Mouse (Mus musculus): ENCODE results near the gene Pkd2. TPM values are rescaled to one million over a fixed set of nuclear protein-coding genes. Genes with fewer than 3 reads are reported as not detected.

Pkd2 gene
- polyA plus RNA-seq, 1 experiment from 2014 or later: 21.8 TPM

DNA sequence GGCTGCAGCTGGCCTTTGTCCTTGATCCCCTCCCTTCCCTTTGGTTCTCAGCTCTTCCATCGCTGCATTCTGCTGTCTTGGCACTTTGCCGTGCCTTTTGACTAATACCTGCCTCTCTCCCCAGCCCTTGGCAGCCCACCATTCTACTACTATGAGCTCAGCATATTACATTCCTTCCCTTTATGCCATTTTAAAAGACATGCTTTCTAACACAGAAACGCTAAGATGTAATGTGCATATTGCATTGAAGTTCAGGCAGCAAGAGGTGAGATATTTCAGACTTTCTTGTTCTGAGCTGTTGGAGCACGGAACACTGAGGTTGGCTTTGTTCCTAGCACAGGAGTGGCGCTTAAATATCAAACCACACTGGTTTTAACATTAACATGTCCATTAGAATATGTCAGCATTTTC is 11.7 kb downstream of the Pkd2 start:
- Histone ChIP-seq H3K27ac (no peak overlapping the region), H3K4me2 (replicated peaks) (no peak overlapping the region), H3K9ac (no peak overlapping the region), H3K27me3 (no peaks in the 10 kb centered on the region), H3K36me3 (peaks cover 47% of the 10 kb centered on the region), H3K9me3 (replicated peaks) (no peaks in the 10 kb centered on the region), H3K4me1 (no peaks in the 10 kb centered on the region), H3K4me3 (no peak overlapping the region)
- WGBS: 95% methylated on average over 5 of the region's 5 CpGs
- ATAC-seq (ENCODE audit: low FRiP score): no peak

DNA sequence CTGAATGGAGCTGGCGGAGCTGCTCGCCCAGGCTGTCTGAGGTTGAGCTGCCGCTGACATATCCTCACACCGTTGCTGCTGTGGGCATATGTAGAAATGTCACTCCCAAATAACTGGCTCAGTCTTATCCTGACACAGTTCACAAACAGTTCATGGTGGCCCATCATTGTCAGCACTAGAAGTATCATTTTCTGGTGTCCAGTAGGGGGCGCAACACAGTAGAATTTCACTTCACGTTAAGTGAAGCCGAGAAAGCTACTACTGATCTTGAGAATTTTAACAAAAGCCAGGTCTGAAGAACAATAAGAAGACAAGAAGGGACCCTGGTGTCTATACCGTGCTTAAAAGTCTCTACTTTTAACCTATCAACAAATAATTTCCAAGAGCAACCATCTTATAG is 13.1 kb downstream of the Pkd2 start:
- Histone ChIP-seq H3K4me1 (no peaks in the 10 kb centered on the region), H3K4me2 (replicated peaks) (no peak overlapping the region), H3K4me3 (no peak overlapping the region), H3K27me3 (no peaks in the 10 kb centered on the region), H3K9ac (no peak overlapping the region), H3K9me3 (replicated peaks) (no peaks in the 10 kb centered on the region), H3K36me3 (peaks cover 44% of the 10 kb centered on the region), H3K27ac (no peak overlapping the region)
- no peak for ATAC-seq (ENCODE audit: low FRiP score)
- WGBS: 94% methylated on average over 8 of the region's 8 CpGs

DNA sequence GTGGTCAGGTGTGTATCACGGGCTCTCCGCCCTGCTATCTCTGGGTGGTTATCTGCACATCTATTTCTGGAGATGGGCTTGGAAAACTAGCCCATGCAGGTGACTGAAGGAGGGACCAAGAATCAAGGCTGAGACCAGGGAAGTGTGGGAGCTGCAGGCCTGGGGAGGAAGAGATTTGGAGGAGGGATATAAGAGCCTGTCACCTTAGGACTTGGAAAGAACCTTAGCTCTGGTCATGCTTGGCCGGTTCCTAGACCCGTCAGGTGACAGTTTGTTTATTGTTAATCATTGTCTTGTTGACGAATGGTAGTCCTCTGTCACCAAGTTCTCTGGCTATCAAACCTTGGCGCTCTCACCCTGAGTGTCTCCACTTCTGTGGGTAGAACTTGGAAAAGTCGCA is 21.1 kb downstream of the Pkd2 start:
- no peaks in the 10 kb centered on the region for H3K9me3 ChIP-seq (replicated peaks)
- no peaks in the 10 kb centered on the region for H3K4me1 ChIP-seq
- no peak overlapping the region for H3K9ac ChIP-seq
- 90% methylated on average over 7 of the region's 7 CpGs for WGBS
- no peak overlapping the region for H3K4me3 ChIP-seq
- no peak for ATAC-seq (ENCODE audit: low FRiP score)
- no peak overlapping the region for H3K27ac ChIP-seq
- peaks cover 65% of the 10 kb centered on the region for H3K36me3 ChIP-seq
- H3K4me2 ChIP-seq (replicated peaks): no peak overlapping the region
- no peaks in the 10 kb centered on the region for H3K27me3 ChIP-seq

DNA sequence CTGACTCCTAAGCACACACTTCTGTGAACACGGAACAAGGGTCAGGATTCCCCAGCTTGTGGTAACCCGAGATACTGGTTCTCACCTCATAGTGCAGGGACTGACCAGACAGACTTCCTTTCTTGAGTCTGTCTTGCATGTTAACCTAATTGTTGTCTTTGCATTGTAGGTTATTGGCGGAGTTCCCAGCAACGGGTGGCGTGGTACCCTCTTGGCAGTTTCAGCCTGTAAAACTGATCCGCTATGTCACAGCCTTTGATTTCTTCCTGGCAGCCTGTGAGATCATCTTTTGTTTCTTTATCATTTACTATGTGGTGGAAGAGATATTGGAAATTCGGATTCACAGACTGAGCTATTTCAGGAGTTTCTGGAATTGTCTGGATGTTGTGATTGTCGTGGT is 23.6 kb downstream of the Pkd2 start:
- no peak overlapping the region for H3K27ac ChIP-seq
- ATAC-seq (ENCODE audit: low FRiP score): no peak
- 81% methylated on average over 8 of the region's 8 CpGs for WGBS
- no peaks in the 10 kb centered on the region for H3K9me3 ChIP-seq (replicated peaks)
- no peak overlapping the region for H3K9ac ChIP-seq
- H3K36me3 ChIP-seq: peaks cover 72% of the 10 kb centered on the region
- no peaks in the 10 kb centered on the region for H3K4me1 ChIP-seq
- no peak overlapping the region for H3K4me3 ChIP-seq
- H3K27me3 ChIP-seq: no peaks in the 10 kb centered on the region
- H3K4me2 ChIP-seq (replicated peaks): no peak overlapping the region

DNA sequence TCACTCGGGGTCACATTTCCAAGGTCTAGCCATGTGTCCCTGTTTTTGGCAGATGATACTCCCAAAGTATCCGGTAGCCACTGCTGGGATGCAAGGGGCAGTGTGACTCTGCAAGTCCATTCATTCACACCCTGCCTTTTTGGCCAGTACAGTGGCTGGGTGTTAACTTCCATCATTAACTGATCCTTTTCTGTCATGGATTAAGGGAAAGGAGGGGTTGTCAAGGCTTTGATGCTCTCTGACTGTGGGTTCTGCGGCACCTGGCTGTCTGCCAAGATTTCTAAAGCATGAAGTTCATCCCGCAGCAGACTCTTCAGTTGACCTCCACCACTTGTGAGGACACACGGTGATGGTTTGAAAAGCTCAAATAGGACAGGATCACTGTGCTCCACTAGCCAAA is 32.3 kb downstream of the Pkd2 start:
- Histone ChIP-seq H3K4me1 (no peaks in the 10 kb centered on the region), H3K9me3 (replicated peaks) (no peaks in the 10 kb centered on the region), H3K4me3 (no peak overlapping the region), H3K4me2 (replicated peaks) (no peak overlapping the region), H3K27me3 (no peaks in the 10 kb centered on the region), H3K27ac (no peak overlapping the region), H3K36me3 (peaks cover 68% of the 10 kb centered on the region), H3K9ac (no peak overlapping the region)
- no peak for ATAC-seq (ENCODE audit: low FRiP score)
- 81% methylated on average over 5 of the region's 5 CpGs for WGBS

DNA sequence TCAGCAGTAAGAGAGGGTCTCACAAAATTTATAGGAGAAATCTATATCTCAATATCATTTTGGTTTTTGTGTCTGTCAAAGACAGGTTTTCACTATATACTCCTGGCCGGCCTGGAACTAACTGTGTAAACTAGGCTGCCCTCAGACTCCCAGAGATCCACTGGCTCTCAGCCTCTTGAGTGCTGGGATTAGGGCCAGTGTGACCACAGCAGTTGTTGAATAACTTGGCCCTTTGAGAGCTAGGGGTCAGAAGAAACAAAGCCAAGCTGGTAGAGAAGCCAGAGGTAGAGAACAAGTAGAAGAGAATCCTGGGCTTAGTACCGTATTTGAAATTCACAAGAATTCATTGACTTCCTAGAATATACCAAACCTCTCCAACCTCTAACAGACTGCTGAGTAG is 45.6 kb downstream of the Pkd2 start:
- H3K27ac ChIP-seq: no peak overlapping the region
- peaks cover 9% of the 10 kb centered on the region for H3K4me1 ChIP-seq
- no peaks in the 10 kb centered on the region for H3K9me3 ChIP-seq (replicated peaks)
- WGBS: 95% methylated on average over 2 of the region's 2 CpGs
- no peak for ATAC-seq (ENCODE audit: low FRiP score)
- no peak overlapping the region for H3K4me3 ChIP-seq
- no peaks in the 10 kb centered on the region for H3K27me3 ChIP-seq
- H3K36me3 ChIP-seq: peaks cover 30% of the 10 kb centered on the region
- H3K9ac ChIP-seq: no peak overlapping the region
- H3K4me2 ChIP-seq (replicated peaks): no peak overlapping the region

DNA sequence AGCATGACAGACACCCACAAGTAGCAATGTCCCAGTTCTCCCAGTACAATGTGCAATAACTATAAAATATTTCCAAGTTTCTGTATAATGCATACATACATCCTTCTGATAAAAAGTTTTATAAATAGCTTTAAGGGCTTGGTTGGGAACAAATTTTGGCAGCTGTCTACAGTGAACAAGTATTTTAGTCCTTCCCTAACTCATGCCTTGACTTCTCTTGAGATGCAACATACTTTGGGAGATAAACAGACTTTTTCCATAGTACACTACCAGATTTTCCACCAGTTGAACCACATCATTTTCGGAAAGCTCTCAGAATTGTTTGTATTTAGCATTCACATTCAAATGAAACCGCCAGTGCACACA is 48.6 kb downstream of the Pkd2 start:
- 0 out of 2 replicates have a peak overlapping the region, but pooled peaks have one; percentile 52 for H3K27ac ChIP-seq
- no peaks in the 10 kb centered on the region for H3K27me3 ChIP-seq
- WGBS: 0% methylated on average over 2 of the region's 2 CpGs
- peak overlapping the region; percentile 91; the same call in 1 of the 2 replicates for H3K9ac ChIP-seq
- peaks cover 9% of the 10 kb centered on the region for H3K4me1 ChIP-seq
- H3K9me3 ChIP-seq (replicated peaks): 0 out of 2 replicates have a peak, but pooled peaks cover 5% of the 10 kb centered on the region
- H3K36me3 ChIP-seq: peaks cover 16% of the 10 kb centered on the region
- H3K4me3 ChIP-seq: peak overlapping the region; percentile 89
- peak; percentile 13; the same call in 1 of the 2 replicates for ATAC-seq (ENCODE audit: low FRiP score)
- peak overlapping the region; percentile 59 for H3K4me2 ChIP-seq (replicated peaks)

DNA sequence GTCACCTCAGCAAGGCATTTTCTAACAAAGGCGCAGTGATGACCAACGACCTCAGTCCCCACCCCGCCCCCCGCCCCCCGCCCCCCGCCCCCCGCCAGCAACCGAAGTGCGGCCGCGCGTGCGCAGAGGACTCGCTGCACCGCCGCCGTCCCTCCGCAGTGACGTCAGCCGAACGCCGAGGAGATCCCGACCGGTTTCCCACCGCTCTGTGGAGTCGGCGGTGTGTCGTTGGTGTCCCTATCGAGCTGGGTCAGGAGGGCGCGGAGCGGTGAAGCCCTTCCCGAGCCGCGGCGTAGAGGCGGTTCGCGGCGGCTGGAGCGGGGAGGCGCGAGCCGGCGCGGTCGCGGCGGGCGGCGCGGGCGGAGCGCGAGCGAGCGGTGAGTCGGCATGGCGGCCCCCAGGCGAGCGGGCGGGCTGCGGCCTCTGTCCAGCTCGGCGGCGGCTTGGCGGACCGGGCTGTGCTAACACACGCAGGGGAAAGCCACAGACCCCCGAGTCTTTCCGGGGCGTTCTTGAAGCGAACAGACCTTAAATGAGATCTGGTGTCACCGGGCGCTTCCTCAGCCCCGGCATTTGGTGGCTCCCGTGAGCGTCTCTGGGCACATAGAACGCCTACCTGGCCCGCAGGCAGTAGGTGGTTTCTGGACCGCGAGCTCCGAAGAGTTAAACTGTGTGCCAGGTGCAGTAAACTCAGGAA is 49.1 kb downstream of the Pkd2 start, which contains the start of gene BC005561:
Gene BC005561, plus strand, starts transcription at position 158 of the 697 bp plus-strand sequence.
- peaks cover 10% of the 10 kb centered on the region for H3K9me3 ChIP-seq (replicated peaks)
- under 1% methylated on average over 76 of the region's 83 CpGs for WGBS
- peak within 1 kb of the TSS; percentile 59 for H3K4me2 ChIP-seq (replicated peaks)
- peaks cover 16% of the 10 kb centered on the region for H3K36me3 ChIP-seq
- H3K27me3 ChIP-seq: no peaks in the 10 kb centered on the region
- H3K27ac ChIP-seq: peak within 1 kb of the TSS; percentile 93
- peak within 1 kb of the TSS; percentile 91 for H3K9ac ChIP-seq
- peaks cover 9% of the 10 kb centered on the region for H3K4me1 ChIP-seq
- peak within 1 kb of the TSS; percentile 89 for H3K4me3 ChIP-seq
- peak; percentile 95 for ATAC-seq (ENCODE audit: low FRiP score)

DNA sequence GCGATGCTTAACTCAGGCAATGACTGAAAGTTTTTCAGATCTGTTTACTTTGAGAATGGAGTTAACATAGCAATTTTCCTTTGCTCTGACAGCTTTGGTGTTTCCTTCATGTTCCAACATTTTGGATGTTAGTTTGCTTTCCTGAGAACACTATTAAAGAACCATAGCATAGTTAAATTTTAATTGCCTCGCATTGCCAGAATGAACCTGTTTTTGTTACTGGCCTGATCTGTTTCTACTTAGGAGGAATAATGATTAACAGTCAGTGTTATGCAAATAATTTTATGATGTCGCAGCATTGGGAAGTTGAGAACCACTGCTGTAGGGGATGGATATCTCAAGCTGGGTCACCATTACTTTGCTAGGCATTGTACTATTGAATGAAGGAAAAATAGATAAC is 52.0 kb downstream of the Pkd2 start:
- Histone ChIP-seq H3K27me3 (no peaks in the 10 kb centered on the region), H3K9ac (no peak overlapping the region), H3K36me3 (peaks cover 26% of the 10 kb centered on the region), H3K27ac (no peak overlapping the region), H3K9me3 (replicated peaks) (peaks cover 26% of the 10 kb centered on the region), H3K4me1 (peaks cover 9% of the 10 kb centered on the region), H3K4me2 (replicated peaks) (no peak overlapping the region), H3K4me3 (no peak overlapping the region)
- ATAC-seq (ENCODE audit: low FRiP score): no peak
- 92% methylated on average over 3 of the region's 3 CpGs for WGBS

DNA sequence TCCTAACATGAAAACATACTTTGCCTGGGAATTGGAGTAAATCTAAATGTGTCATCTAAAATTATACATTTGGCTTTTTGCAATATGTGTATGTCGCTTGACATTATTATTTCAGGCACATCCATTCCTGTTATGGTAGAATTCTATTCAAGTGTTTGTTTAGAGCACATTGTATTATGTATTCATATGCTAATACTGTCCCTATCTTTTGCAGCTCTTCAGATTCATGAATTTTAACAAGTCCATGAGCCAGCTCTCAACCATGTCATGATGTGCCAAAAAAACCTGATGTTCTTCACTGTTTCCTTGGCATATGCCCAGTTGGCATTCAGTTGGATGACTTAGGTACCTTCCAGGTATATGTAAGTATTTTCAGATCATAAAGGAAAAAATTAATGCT is 79.4 kb downstream of the Pkd2 start:
- H3K36me3 ChIP-seq: peaks cover 54% of the 10 kb centered on the region
- ATAC-seq (ENCODE audit: low FRiP score): no peak
- no peak overlapping the region for H3K4me2 ChIP-seq (replicated peaks)
- no peak overlapping the region for H3K9ac ChIP-seq
- H3K27me3 ChIP-seq: no peaks in the 10 kb centered on the region
- no peak overlapping the region for H3K27ac ChIP-seq
- H3K4me3 ChIP-seq: no peak overlapping the region
- 82% methylated on average over 1 of the region's 1 CpGs for WGBS
- H3K4me1 ChIP-seq: no peaks in the 10 kb centered on the region
- no peaks in the 10 kb centered on the region for H3K9me3 ChIP-seq (replicated peaks)

DNA sequence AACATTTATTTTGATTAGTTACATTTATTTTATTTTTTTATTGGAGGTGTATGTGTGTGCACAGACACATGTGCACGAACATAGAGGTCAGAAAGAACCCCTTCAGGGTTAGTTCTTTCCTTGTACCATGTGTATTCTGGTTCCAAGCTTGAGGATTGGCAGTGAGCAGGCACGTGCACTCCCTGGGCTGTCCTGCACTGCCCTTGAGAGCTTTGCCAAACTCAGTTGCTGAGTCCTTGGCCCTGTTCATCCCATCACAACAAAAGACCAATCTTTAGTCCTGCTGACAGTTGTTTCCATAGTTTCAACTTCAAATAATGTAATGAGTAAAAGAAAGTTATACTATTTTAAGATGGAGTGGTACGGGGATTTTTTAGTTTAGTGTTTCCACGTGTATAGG is 80.1 kb downstream of the Pkd2 start:
- Histone ChIP-seq H3K27me3 (no peaks in the 10 kb centered on the region), H3K27ac (no peak overlapping the region), H3K4me3 (no peak overlapping the region), H3K9ac (no peak overlapping the region), H3K36me3 (peaks cover 61% of the 10 kb centered on the region), H3K4me2 (replicated peaks) (no peak overlapping the region), H3K9me3 (replicated peaks) (no peaks in the 10 kb centered on the region), H3K4me1 (no peaks in the 10 kb centered on the region)
- 97% methylated on average over 4 of the region's 4 CpGs for WGBS
- ATAC-seq (ENCODE audit: low FRiP score): no peak
